Mouse (Mus musculus): ENCODE results near the gene Pou3f3. TPM values are rescaled to one million over a fixed set of nuclear protein-coding genes. Genes with fewer than 3 reads are reported as not detected.

Gene Pou3f3
- total RNA-seq (2012; rRNA removed), result not detected in 2 replicates
- polyA plus RNA-seq (2012; ENCODE audit: insufficient read depth in 1 of 2, insufficient read length in 2 of 2, low read depth in 1 of 2, low replicate concordance in 2 of 2, missing spikeins in 1 of 2), result not detected

GRCm38 (mm10) chr1:42695578-42695915 lies at the start of gene Pou3f3:
Gene Pou3f3, plus strand, starts transcription at chr1:42695768.
- DNase-seq (ENCODE audit: low read depth, low spot score), result no peak

DNA sequence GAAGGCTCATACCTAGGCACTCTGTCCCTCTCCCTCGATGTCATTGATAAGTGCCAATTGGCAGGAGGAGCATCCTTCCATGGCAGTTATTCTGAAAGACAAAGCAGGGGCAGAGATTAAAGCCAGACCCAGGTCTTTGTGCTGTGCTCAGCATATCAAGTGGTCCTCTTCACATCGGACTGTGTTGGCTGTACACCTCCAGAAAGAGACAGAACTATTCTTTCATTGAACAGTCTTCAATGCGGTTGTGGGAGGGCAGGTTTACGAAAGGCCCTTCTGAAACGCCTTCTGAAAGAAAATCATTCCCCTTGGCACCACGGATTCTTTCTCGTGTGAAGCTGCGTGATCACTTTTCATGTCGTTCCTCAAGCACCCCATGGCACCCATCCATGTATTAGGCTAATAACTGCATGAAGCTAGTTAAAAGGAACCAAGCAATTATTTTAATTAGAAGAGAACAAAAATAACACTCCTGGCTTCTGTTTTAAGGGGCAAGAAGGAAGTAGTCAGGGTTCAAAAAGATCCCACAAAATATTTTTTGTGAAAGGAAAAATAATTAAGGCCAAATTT lies 47.1 kb upstream of the Pou3f3 start:
- TF ChIP-seq MYB (IDR thresholded peaks at IDR 0.05; ENCODE audit: low read depth, low read length) (no peak), GATA1 (IDR thresholded peaks at IDR 0.05; ENCODE audit: low read depth, low read length) (no peak), BHLHE40 (IDR thresholded peaks at IDR 0.05; ENCODE audit: borderline replicate concordance, low read depth, low read length) (no peak), ZKSCAN1 (IDR thresholded peaks at IDR 0.05; ENCODE audit: low read depth, low read length) (no peak), ZC3H11A (IDR thresholded peaks at IDR 0.05; ENCODE audit: low read depth, low read length) (no peak), NRF1 (IDR thresholded peaks at IDR 0.05; ENCODE audit: insufficient read depth, low read depth, low read length, poor library complexity, severe bottlenecking) (no peak), USF1 (IDR thresholded peaks at IDR 0.05; ENCODE audit: low read depth, low read length) (no peak), USF2 (IDR thresholded peaks at IDR 0.05; ENCODE audit: borderline replicate concordance in 1 of 2, insufficient read depth in 1 of 2, low read depth in 1 of 2, low read length in 2 of 2) (no peak)
- Histone ChIP-seq H3K4me3 (ENCODE audit: control insufficient read depth in 1 of 2, insufficient read depth in 1 of 2, low read depth in 2 of 2, low read length in 2 of 2) (no peak overlapping the region), H3K79me2 (ENCODE audit: control insufficient read depth, insufficient read depth, low read length, poor library complexity) (no peaks in the 10 kb centered on the region), H3K9ac (ENCODE audit: control insufficient read depth, low read depth, low read length, poor library complexity, severe bottlenecking) (no peak overlapping the region), H3K4me1 (ENCODE audit: control insufficient read depth in 1 of 2, insufficient read depth in 2 of 2, low read length in 2 of 2) (no peaks in the 10 kb centered on the region), H3K9me3 (replicated peaks; ENCODE audit: insufficient read depth, low read length) (no peaks in the 10 kb centered on the region), H3K27ac (ENCODE audit: control insufficient read depth, low read depth, low read length) (no peak overlapping the region), H3K36me3 (ENCODE audit: control insufficient read depth in 1 of 2, insufficient read depth in 2 of 2, low read length in 2 of 2) (no peaks in the 10 kb centered on the region), H3K27me3 (ENCODE audit: control insufficient read depth in 1 of 2, insufficient read depth in 2 of 2, low read length in 2 of 2) (no peaks in the 10 kb centered on the region)
- no peak for DNase-seq (ENCODE audit: low read depth, low spot score)

More at GRCm38 (mm10) chr1:42695578-42695915, at the start of gene Pou3f3:
- H3K4me1 ChIP-seq (ENCODE audit: control insufficient read depth in 1 of 2, insufficient read depth in 2 of 2, low read length in 2 of 2), result no peaks in the 10 kb centered on the region
- no peak within 1 kb of the TSS for H3K4me3 ChIP-seq (ENCODE audit: control insufficient read depth in 1 of 2, insufficient read depth in 1 of 2, low read depth in 2 of 2, low read length in 2 of 2)
- H3K27ac ChIP-seq (ENCODE audit: control insufficient read depth, low read depth, low read length), result no peak within 1 kb of the TSS
- no peaks in the 10 kb centered on the region for H3K27me3 ChIP-seq (ENCODE audit: control insufficient read depth in 1 of 2, insufficient read depth in 2 of 2, low read length in 2 of 2)
- H3K9me3 ChIP-seq (replicated peaks; ENCODE audit: insufficient read depth, low read length), result no peaks in the 10 kb centered on the region
- H3K9ac ChIP-seq (ENCODE audit: control insufficient read depth, low read depth, low read length, poor library complexity, severe bottlenecking), result no peak within 1 kb of the TSS
- no peak for TF ChIP-seq GATA1 (IDR thresholded peaks at IDR 0.05; ENCODE audit: low read depth, low read length)
- no peak for TF ChIP-seq MXI1 (IDR thresholded peaks at IDR 0.05; ENCODE audit: low read depth, low read length)
- no peak for TF ChIP-seq ZNF384 (IDR thresholded peaks at IDR 0.05; ENCODE audit: low read depth, low read length)
- TF ChIP-seq HCFC1 (IDR thresholded peaks at IDR 0.05; ENCODE audit: low read depth, low read length), result no peak
- TF ChIP-seq NELFE (IDR thresholded peaks at IDR 0.05; ENCODE audit: low read depth, low read length), result no peak
- no peak for TF ChIP-seq MEF2A (IDR thresholded peaks at IDR 0.05; ENCODE audit: extremely low read depth, insufficient replicate concordance, low read depth, low read length, poor library complexity, severe bottlenecking)
- TF ChIP-seq ELF1 (IDR thresholded peaks at IDR 0.05; ENCODE audit: low read depth, low read length), result no peak
- no peak for TF ChIP-seq EP300 (IDR thresholded peaks at IDR 0.05; ENCODE audit: low read depth in 1 of 2, low read length in 2 of 2)
- no peak for TF ChIP-seq CTCF (IDR thresholded peaks at IDR 0.05 in 2 of 3, conservative IDR thresholded peaks at IDR 0.05 in 1 of 3; ENCODE audit: control insufficient read depth in 1 of 3, insufficient read depth in 1 of 3, low read depth in 2 of 3, low read length in 3 of 3, poor library complexity in 1 of 3, severe bottlenecking in 1 of 3)
- TF ChIP-seq POLR2AphosphoS2 (IDR thresholded peaks at IDR 0.05; ENCODE audit: low read length), result no peak
- no peak for TF ChIP-seq MYB (IDR thresholded peaks at IDR 0.05; ENCODE audit: low read depth, low read length)
- TF ChIP-seq SIN3A (IDR thresholded peaks at IDR 0.05; ENCODE audit: low read length), result no peak
- TF ChIP-seq UBTF (IDR thresholded peaks at IDR 0.05; ENCODE audit: borderline replicate concordance, insufficient read depth, low read depth, low read length), result no peak
- TF ChIP-seq E2F4 (IDR thresholded peaks at IDR 0.05; ENCODE audit: borderline replicate concordance, low read depth, low read length), result no peak
- H3K79me2 ChIP-seq (ENCODE audit: control insufficient read depth, insufficient read depth, low read length, poor library complexity), result no peaks in the 10 kb centered on the region
- H3K36me3 ChIP-seq (ENCODE audit: control insufficient read depth in 1 of 2, insufficient read depth in 2 of 2, low read length in 2 of 2), result no peaks in the 10 kb centered on the region
